Mouse (Mus musculus): Measurements from ENCODE around the gene Rbms2. TPM values are rescaled to one million over a fixed set of nuclear protein-coding genes. Genes with fewer than 3 reads are reported as not detected.
A peak's percentile ranks its signal among the peaks of the same experiment; 100 is the strongest.

Rbms2 gene
- polyA plus RNA-seq, 1 experiment from 2014 or later = 37.7 TPM

GRCm38 (mm10) chr10:128131812-128132211, 48.3 kb downstream of the Rbms2 start:
- ATAC-seq (replicated peaks; ENCODE audit: extremely low read depth, insufficient read depth, low FRiP score) = no peak
- H3K36me3 ChIP-seq (ENCODE audit: control insufficient read depth, insufficient read depth) = peaks cover 32% of the 10 kb centered on the region
- no peaks in the 10 kb centered on the region for H3K4me1 ChIP-seq (ENCODE audit: control insufficient read depth, insufficient read depth, low read length)

GRCm38 (mm10) chr10:128131297-128131696, 48.8 kb downstream of the Rbms2 start:
- no peak overlapping the region for H3K4me3 ChIP-seq (ENCODE audit: low read length)
- no peak for ATAC-seq (replicated peaks; ENCODE audit: extremely low read depth, insufficient read depth, low FRiP score)
- H3K9ac ChIP-seq (ENCODE audit: low read length) = no peak overlapping the region
- 67% methylated on average over 3 of the region's 3 CpGs for WGBS
- H3K27me3 ChIP-seq (ENCODE audit: control insufficient read depth, insufficient read depth, low read length) = no peaks in the 10 kb centered on the region
- H3K36me3 ChIP-seq (ENCODE audit: control insufficient read depth, insufficient read depth) = peaks cover 36% of the 10 kb centered on the region
- no peak overlapping the region for H3K27ac ChIP-seq (ENCODE audit: low read length)
- H3K4me2 ChIP-seq (ENCODE audit: low read depth, low read length) = no peak overlapping the region
- no peaks in the 10 kb centered on the region for H3K4me1 ChIP-seq (ENCODE audit: control insufficient read depth, insufficient read depth, low read length)
- no peaks in the 10 kb centered on the region for H3K9me3 ChIP-seq (replicated peaks; ENCODE audit: control insufficient read depth, low read length)

More at GRCm38 (mm10) chr10:128131812-128132211, 48.3 kb downstream of the Rbms2 start:
- Histone ChIP-seq H3K4me2 (ENCODE audit: low read depth, low read length) (no peak overlapping the region), H3K27ac (ENCODE audit: low read length) (no peak overlapping the region), H3K27me3 (ENCODE audit: control insufficient read depth, insufficient read depth, low read length) (no peaks in the 10 kb centered on the region), H3K9me3 (replicated peaks; ENCODE audit: control insufficient read depth, low read length) (no peaks in the 10 kb centered on the region), H3K9ac (ENCODE audit: low read length) (no peak overlapping the region), H3K4me3 (ENCODE audit: low read length) (no peak overlapping the region)

- 80% methylated on average over 8 of the region's 8 CpGs for WGBS
- H3K36me3 ChIP-seq (ENCODE audit: control insufficient read depth, insufficient read depth) = peaks cover 54% of the 10 kb centered on the region
- no peak overlapping the region for H3K27ac ChIP-seq (ENCODE audit: low read length)
- no peak overlapping the region for H3K4me3 ChIP-seq (ENCODE audit: low read length)
- no peaks in the 10 kb centered on the region for H3K9me3 ChIP-seq (replicated peaks; ENCODE audit: control insufficient read depth, low read length)
- H3K4me2 ChIP-seq (ENCODE audit: low read depth, low read length) = no peak overlapping the region
- no peak for ATAC-seq (replicated peaks; ENCODE audit: extremely low read depth, insufficient read depth, low FRiP score)
- no peaks in the 10 kb centered on the region for H3K27me3 ChIP-seq (ENCODE audit: control insufficient read depth, insufficient read depth, low read length)
- no peaks in the 10 kb centered on the region for H3K4me1 ChIP-seq (ENCODE audit: control insufficient read depth, insufficient read depth, low read length)
- H3K9ac ChIP-seq (ENCODE audit: low read length) = no peak overlapping the region
These were observed 52.0 kb downstream of the Rbms2 start for GRCm38 (mm10) chr10:128128143-128128542.

- Histone ChIP-seq H3K27ac (ENCODE audit: low read length) (no peak overlapping the region), H3K9me3 (replicated peaks; ENCODE audit: control insufficient read depth, low read length) (no peaks in the 10 kb centered on the region), H3K4me2 (ENCODE audit: low read depth, low read length) (no peak overlapping the region), H3K4me3 (ENCODE audit: low read length) (no peak overlapping the region), H3K4me1 (ENCODE audit: control insufficient read depth, insufficient read depth, low read length) (no peaks in the 10 kb centered on the region), H3K36me3 (ENCODE audit: control insufficient read depth, insufficient read depth) (peaks cover 55% of the 10 kb centered on the region), H3K9ac (ENCODE audit: low read length) (no peak overlapping the region), H3K27me3 (ENCODE audit: control insufficient read depth, insufficient read depth, low read length) (no peaks in the 10 kb centered on the region)
- no peak for ATAC-seq (replicated peaks; ENCODE audit: extremely low read depth, insufficient read depth, low FRiP score)
- 74% methylated on average over 5 of the region's 5 CpGs for WGBS
These were observed 52.6 kb downstream of the Rbms2 start for GRCm38 (mm10) chr10:128127497-128127896.

GRCm38 (mm10) chr10:128125951-128126350, 54.1 kb downstream of the Rbms2 start:
- WGBS = 84% methylated on average over 14 of the region's 14 CpGs
- Histone ChIP-seq H3K27me3 (ENCODE audit: control insufficient read depth, insufficient read depth, low read length) (no peaks in the 10 kb centered on the region), H3K27ac (ENCODE audit: low read length) (no peak overlapping the region), H3K9ac (ENCODE audit: low read length) (no peak overlapping the region), H3K9me3 (replicated peaks; ENCODE audit: control insufficient read depth, low read length) (no peaks in the 10 kb centered on the region), H3K4me3 (ENCODE audit: low read length) (no peak overlapping the region), H3K4me1 (ENCODE audit: control insufficient read depth, insufficient read depth, low read length) (no peaks in the 10 kb centered on the region), H3K4me2 (ENCODE audit: low read depth, low read length) (no peak overlapping the region), H3K36me3 (ENCODE audit: control insufficient read depth, insufficient read depth) (peaks cover 59% of the 10 kb centered on the region)
- no peak for ATAC-seq (replicated peaks; ENCODE audit: extremely low read depth, insufficient read depth, low FRiP score)

- ATAC-seq (replicated peaks; ENCODE audit: extremely low read depth, insufficient read depth, low FRiP score) = no peak
- Histone ChIP-seq H3K36me3 (ENCODE audit: control insufficient read depth, insufficient read depth) (peaks cover 64% of the 10 kb centered on the region), H3K9me3 (replicated peaks; ENCODE audit: control insufficient read depth, low read length) (no peaks in the 10 kb centered on the region), H3K4me1 (ENCODE audit: control insufficient read depth, insufficient read depth, low read length) (no peaks in the 10 kb centered on the region), H3K27ac (ENCODE audit: low read length) (no peak overlapping the region), H3K4me2 (ENCODE audit: low read depth, low read length) (no peak overlapping the region), H3K9ac (ENCODE audit: low read length) (no peak overlapping the region), H3K27me3 (ENCODE audit: control insufficient read depth, insufficient read depth, low read length) (no peaks in the 10 kb centered on the region), H3K4me3 (ENCODE audit: low read length) (no peak overlapping the region)
- WGBS = 91% methylated on average over 9 of the region's 9 CpGs
These were observed 55.3 kb downstream of the Rbms2 start for GRCm38 (mm10) chr10:128124831-128125230.

GRCm38 (mm10) chr10:128123833-128124232, 56.3 kb downstream of the Rbms2 start:
- H3K9ac ChIP-seq (ENCODE audit: low read length) = no peak overlapping the region
- H3K27ac ChIP-seq (ENCODE audit: low read length) = no peak overlapping the region
- WGBS = 89% methylated on average over 7 of the region's 7 CpGs
- no peak for ATAC-seq (replicated peaks; ENCODE audit: extremely low read depth, insufficient read depth, low FRiP score)
- no peaks in the 10 kb centered on the region for H3K27me3 ChIP-seq (ENCODE audit: control insufficient read depth, insufficient read depth, low read length)
- H3K4me2 ChIP-seq (ENCODE audit: low read depth, low read length) = no peak overlapping the region
- no peaks in the 10 kb centered on the region for H3K9me3 ChIP-seq (replicated peaks; ENCODE audit: control insufficient read depth, low read length)
- H3K4me3 ChIP-seq (ENCODE audit: low read length) = no peak overlapping the region
- no peaks in the 10 kb centered on the region for H3K4me1 ChIP-seq (ENCODE audit: control insufficient read depth, insufficient read depth, low read length)
- peaks cover 70% of the 10 kb centered on the region for H3K36me3 ChIP-seq (ENCODE audit: control insufficient read depth, insufficient read depth)

GRCm38 (mm10) chr10:128111227-128111626, 68.9 kb downstream of the Rbms2 start:
- no peaks in the 10 kb centered on the region for H3K27me3 ChIP-seq (ENCODE audit: control insufficient read depth, insufficient read depth, low read length)
- H3K4me3 ChIP-seq (ENCODE audit: low read length) = no peak overlapping the region
- peaks cover 7% of the 10 kb centered on the region; the same call in 1 of the 2 replicates for H3K4me1 ChIP-seq (ENCODE audit: control insufficient read depth, insufficient read depth, low read length)
- no peaks in the 10 kb centered on the region for H3K9me3 ChIP-seq (replicated peaks; ENCODE audit: control insufficient read depth, low read length)
- H3K27ac ChIP-seq (ENCODE audit: low read length) = no peak overlapping the region
- no peak overlapping the region for H3K4me2 ChIP-seq (ENCODE audit: low read depth, low read length)
- peaks cover 51% of the 10 kb centered on the region for H3K36me3 ChIP-seq (ENCODE audit: control insufficient read depth, insufficient read depth)
- no peak for ATAC-seq (replicated peaks; ENCODE audit: extremely low read depth, insufficient read depth, low FRiP score)
- no peak overlapping the region for H3K9ac ChIP-seq (ENCODE audit: low read length)

GRCm38 (mm10) chr10:128110103-128110761, 69.9 kb downstream of the Rbms2 start:
- Histone ChIP-seq H3K27me3 (ENCODE audit: control insufficient read depth, insufficient read depth, low read length) (no peaks in the 10 kb centered on the region), H3K36me3 (ENCODE audit: control insufficient read depth, insufficient read depth) (peaks cover 41% of the 10 kb centered on the region), H3K4me2 (ENCODE audit: low read depth, low read length) (no peak overlapping the region), H3K4me1 (ENCODE audit: control insufficient read depth, insufficient read depth, low read length) (peaks cover 7% of the 10 kb centered on the region; the same call in 1 of the 2 replicates), H3K27ac (ENCODE audit: low read length) (peak overlapping the region; percentile 64), H3K4me3 (ENCODE audit: low read length) (no peak overlapping the region), H3K9me3 (replicated peaks; ENCODE audit: control insufficient read depth, low read length) (no peaks in the 10 kb centered on the region), H3K9ac (ENCODE audit: low read length) (no peak overlapping the region)
- peak; percentile 80 for ATAC-seq (replicated peaks; ENCODE audit: extremely low read depth, insufficient read depth, low FRiP score)
- WGBS = 65% methylated on average over 4 of the region's 4 CpGs
